Mouse (Mus musculus) embryonic fibroblast, embryonic 13.5 days (primary cell): ENCODE measurements around the gene Zfp652. TPM values are rescaled to one million over a fixed set of nuclear protein-coding genes. Genes with fewer than 3 reads are reported as not detected.

ENCODE experiments used
- H3K27ac ChIP-seq: 2 replicates; pipeline ENCODE4 v1.5.1; 2012; ENCODE audit warnings: low read length, control low read depth, inconsistent platforms; ENCODE audit not compliant: insufficient read depth
- H3K4me1 ChIP-seq: 2 replicates; pipeline ENCODE4 v1.6.1; 2011; ENCODE audit warnings: low read length; ENCODE audit not compliant: control insufficient read depth, insufficient read depth
- H3K4me3 ChIP-seq: 2 replicates; pipeline ENCODE4 v1.5.1; 2011; ENCODE audit warnings: mild to moderate bottlenecking, control low read depth, low read length; ENCODE audit not compliant: insufficient read depth
- CTCF ChIP-seq: IDR thresholded peaks from 2 replicates; pipeline ENCODE4 v1.5.1; 2011; ENCODE audit warnings: mild to moderate bottlenecking, control low read depth, low read length, moderate library complexity, borderline replicate concordance; ENCODE audit not compliant: insufficient read depth
- POLR2A ChIP-seq: IDR thresholded peaks from 2 replicates; pipeline ENCODE4 v1.6.1; 2011; ENCODE audit warnings: low read depth, mild to moderate bottlenecking, control low read depth, low read length, moderate library complexity
- polyA plus RNA-seq: library from polyadenylated mRNA; stranded (reverse); fragments of >200 nt; gene quantifications from 2 replicates; pipeline ENCODE4 v1.2.4, GENCODE M21; 2011; ENCODE audit warnings: low read depth; ENCODE audit not compliant: missing spikeins, insufficient read length

The Zfp652 gene
- polyA plus RNA-seq, 1 experiment, result 27.3 TPM

- TF ChIP-seq POLR2A (no peak), CTCF (no peak)
- peaks cover 3% of the 10 kb centered on the region; the same call in 1 of the 2 replicates for H3K4me1 ChIP-seq
- H3K27ac ChIP-seq, result no peak overlapping the region
Measured at GRCm38 (mm10) chr11:95712085-95712562, 349 bp upstream of the Zfp652 start.

GRCm38 (mm10) chr11:95713225-95713810 lies 845 bp downstream of the Zfp652 start:
- TF ChIP-seq POLR2A (peak; percentile 37; the same call in 1 of the 2 replicates), CTCF (no peak)
- peak overlapping the region; percentile 68 for H3K4me3 ChIP-seq
- peaks cover 3% of the 10 kb centered on the region; the same call in 1 of the 2 replicates for H3K4me1 ChIP-seq
- H3K27ac ChIP-seq, result no peak overlapping the region

More at GRCm38 (mm10) chr11:95712085-95712562, 349 bp upstream of the Zfp652 start:
- H3K4me3 ChIP-seq, result peak overlapping the region; percentile 28

- no peak for TF ChIP-seq POLR2A
- TF ChIP-seq CTCF, result no peak
- H3K4me3 ChIP-seq, result peak overlapping the region; percentile 68
- peaks cover 3% of the 10 kb centered on the region; the same call in 1 of the 2 replicates for H3K4me1 ChIP-seq
- no peak overlapping the region for H3K27ac ChIP-seq
Measured at GRCm38 (mm10) chr11:95713811-95714241, 1.4 kb downstream of the Zfp652 start.

- Histone ChIP-seq H3K4me1 (peaks cover 3% of the 10 kb centered on the region; the same call in 1 of the 2 replicates), H3K27ac (no peak overlapping the region)
Measured at GRCm38 (mm10) chr11:95714411-95714810, 1.9 kb downstream of the Zfp652 start.

DNA sequence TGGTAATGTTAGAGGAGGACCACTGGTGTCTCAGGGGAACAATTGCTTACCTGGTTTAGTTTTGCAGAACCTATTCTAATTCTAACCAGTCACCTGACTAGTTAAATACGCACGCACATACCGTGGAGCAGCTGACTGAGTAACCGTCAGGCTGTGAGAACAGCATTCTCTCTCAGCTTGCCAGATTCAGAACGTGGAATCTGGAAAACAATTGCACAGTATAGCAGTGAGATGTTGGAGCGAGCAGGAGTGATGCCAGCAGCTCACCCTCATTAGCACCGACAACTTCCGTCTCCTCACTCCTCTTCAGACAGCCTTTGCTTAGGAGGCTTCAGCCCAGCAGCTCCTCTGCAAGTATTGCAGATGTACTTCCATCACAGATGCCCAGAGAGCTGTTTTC lies 3.7 kb downstream of the Zfp652 start:
- no peak overlapping the region for H3K27ac ChIP-seq
- H3K4me3 ChIP-seq, result no peak overlapping the region
- no peak for TF ChIP-seq CTCF

More at GRCm38 (mm10) chr11:95714411-95714810, 1.9 kb downstream of the Zfp652 start:
- peak overlapping the region; percentile 68 for H3K4me3 ChIP-seq
- TF ChIP-seq CTCF (no peak), POLR2A (no peak)

DNA sequence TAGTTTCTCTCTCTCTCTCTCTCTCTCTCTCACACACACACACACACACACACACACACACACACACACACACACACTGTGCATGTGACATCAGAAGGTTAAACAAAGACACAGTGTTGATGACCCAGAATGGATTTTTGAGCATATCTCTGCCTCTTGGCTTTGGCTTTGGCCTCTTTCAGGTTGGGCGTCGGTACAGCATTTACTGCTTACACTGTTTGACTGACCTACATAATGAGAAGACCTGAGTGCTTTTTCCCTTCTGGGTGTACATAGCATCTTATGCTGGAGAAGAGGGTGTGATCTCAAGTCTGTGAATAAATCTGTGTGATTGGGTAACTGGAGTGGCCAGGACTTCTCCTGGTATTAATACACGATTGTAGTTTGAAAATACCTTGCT lies 6.9 kb downstream of the Zfp652 start:
- TF ChIP-seq CTCF, result no peak
- TF ChIP-seq POLR2A, result no peak
- peaks cover under 1% of the 10 kb centered on the region; the same call in 1 of the 2 replicates for H3K4me1 ChIP-seq
- no peak overlapping the region for H3K27ac ChIP-seq
- H3K4me3 ChIP-seq, result no peak overlapping the region

More for the DNA sequence above, 3.7 kb downstream of the Zfp652 start:
- peaks cover 3% of the 10 kb centered on the region; the same call in 1 of the 2 replicates for H3K4me1 ChIP-seq

DNA sequence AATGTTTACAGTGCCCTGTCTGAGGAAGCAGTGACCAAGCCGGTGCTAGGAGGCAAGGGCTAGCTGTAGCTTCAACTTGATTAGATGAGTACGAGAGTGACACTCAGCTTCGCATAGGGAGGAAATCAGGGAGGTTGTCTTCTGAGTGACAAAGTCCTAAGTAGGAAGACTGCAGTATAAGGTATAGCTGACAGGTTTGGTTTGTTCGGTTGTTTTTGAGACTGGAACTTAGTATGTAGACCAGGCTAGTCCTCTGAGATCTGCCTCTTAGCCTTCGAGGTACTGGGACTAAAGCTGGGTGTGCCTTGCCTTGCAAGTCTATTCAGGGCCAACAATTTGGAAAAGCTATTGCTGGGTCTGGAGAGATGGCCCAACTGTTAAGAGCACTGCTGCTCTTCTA lies 10.8 kb downstream of the Zfp652 start, which contains the start of gene B130006D01Rik:
Gene B130006D01Rik (plus strand): TSS at position 301 of the 400 bp plus-strand sequence.
- Histone ChIP-seq H3K4me3 (no peak within 1 kb of the TSS), H3K4me1 (no peaks in the 10 kb centered on the region), H3K27ac (no peak within 1 kb of the TSS)
- TF ChIP-seq POLR2A (no peak), CTCF (no peak)

- Histone ChIP-seq H3K4me1 (no peaks in the 10 kb centered on the region), H3K27ac (no peak overlapping the region), H3K4me3 (no peak overlapping the region)
- TF ChIP-seq POLR2A (no peak), CTCF (no peak)
Measured at GRCm38 (mm10) chr11:95724466-95724865, 12.0 kb downstream of the Zfp652 start.

- H3K4me3 ChIP-seq, result no peak overlapping the region
- H3K4me1 ChIP-seq, result no peaks in the 10 kb centered on the region
- no peak for TF ChIP-seq CTCF
- TF ChIP-seq POLR2A, result no peak
- H3K27ac ChIP-seq, result no peak overlapping the region
Measured at GRCm38 (mm10) chr11:95726156-95726555, 13.7 kb downstream of the Zfp652 start.

- TF ChIP-seq CTCF (no peak), POLR2A (no peak)
- H3K27ac ChIP-seq, result no peak overlapping the region
- no peak overlapping the region for H3K4me3 ChIP-seq
- H3K4me1 ChIP-seq, result no peaks in the 10 kb centered on the region
Measured at GRCm38 (mm10) chr11:95727947-95728346, 15.5 kb downstream of the Zfp652 start.
